Mouse (Mus musculus) mature B cell (primary cell): ENCODE results near the gene Ank.

Experiments
- in situ Hi-C: fragments of 300-500 bp; cut with MboI; formaldehyde crosslinking; loops from 2 replicates; pipeline ENCODE4 v1.14.3; 2019

Gene Ank

GRCm38 (mm10) chr15:27496596-27497299 is 30.3 kb downstream of the Ank start:
- in situ Hi-C loops, result no loop called here

- in situ Hi-C loops, result no loop called here
Observed at GRCm38 (mm10) chr15:27497300-27497997, 31.0 kb downstream of the Ank start.

GRCm38 (mm10) chr15:27498078-27498477 is 31.6 kb downstream of the Ank start:
- in situ Hi-C loops, result no loop called here

GRCm38 (mm10) chr15:27500390-27500789 is 33.9 kb downstream of the Ank start:
- in situ Hi-C loops, result no loop called here

GRCm38 (mm10) chr15:27502338-27502737 is 35.9 kb downstream of the Ank start:
- in situ Hi-C loops, result no loop called here

- in situ Hi-C loops, result no loop called here
Observed at GRCm38 (mm10) chr15:27503221-27503620, 36.7 kb downstream of the Ank start.

GRCm38 (mm10) chr15:27503801-27504730 is 37.6 kb downstream of the Ank start:
- in situ Hi-C loops, result no loop called here

- in situ Hi-C loops, result no loop called here
Observed at GRCm38 (mm10) chr15:27506127-27506886, 39.8 kb downstream of the Ank start.

GRCm38 (mm10) chr15:27506893-27507596 is 40.6 kb downstream of the Ank start:
- in situ Hi-C loops, result no loop called here

GRCm38 (mm10) chr15:27508169-27508568 is 41.7 kb downstream of the Ank start:
- in situ Hi-C loops, result no loop called here

GRCm38 (mm10) chr15:27508982-27509381 is 42.5 kb downstream of the Ank start:
- in situ Hi-C loops, result no loop called here

- in situ Hi-C loops, result no loop called here
Observed at GRCm38 (mm10) chr15:27516927-27517326, 50.5 kb downstream of the Ank start.

- in situ Hi-C loops, result no loop called here
Observed at GRCm38 (mm10) chr15:27518026-27518425, 51.5 kb downstream of the Ank start.

GRCm38 (mm10) chr15:27519857-27520256 is 53.4 kb downstream of the Ank start:
- in situ Hi-C loops, result no loop called here

- in situ Hi-C loops, result no loop called here
Observed at GRCm38 (mm10) chr15:27525233-27526005, 58.9 kb downstream of the Ank start.

GRCm38 (mm10) chr15:27528896-27529295 is 62.4 kb downstream of the Ank start:
- in situ Hi-C loops, result no loop called here

GRCm38 (mm10) chr15:27530023-27530422 is 63.5 kb downstream of the Ank start:
- in situ Hi-C loops, result no loop called here

- in situ Hi-C loops, result no loop called here
Observed at GRCm38 (mm10) chr15:27533036-27533435, 66.6 kb downstream of the Ank start.

- in situ Hi-C loops, result no loop called here
Observed at GRCm38 (mm10) chr15:27535681-27536080, 69.2 kb downstream of the Ank start.

GRCm38 (mm10) chr15:27536186-27536585 is 69.7 kb downstream of the Ank start:
- in situ Hi-C loops, result no loop called here
